Mouse (Mus musculus) hindbrain, postnatal 0 days (tissue): ENCODE data around the gene Pcsk5. TPM values are rescaled to one million over a fixed set of nuclear protein-coding genes. Genes with fewer than 3 reads are reported as not detected.
A peak's percentile ranks its signal among the peaks of the same experiment; 100 is the strongest.

Experiments used
- ATAC-seq: fragments of 200-750 bp; cut with Nextera tagmentation; 2 replicates; pipeline ENCODE4 v1.8.0; 2017; ENCODE audit warnings: mild to moderate bottlenecking, moderate TSS enrichment, moderate library complexity
- DNase-seq: peaks from one replicate; pipeline ENCODE4 v3.0.0-alpha.2; 2015; ENCODE audit warnings: low spot score
- H3K27ac ChIP-seq: fragments of 300-500 bp; sonication (generic); 2 replicates; pipeline ENCODE4 v1.5.1; 2014; ENCODE audit warnings: mild to moderate bottlenecking
- H3K27me3 ChIP-seq: fragments of 300-500 bp; sonication (generic); 2 replicates; pipeline ENCODE4 v1.6.1; 2014; ENCODE audit warnings: low read length, mixed read lengths; ENCODE audit not compliant: insufficient read depth
- H3K36me3 ChIP-seq: fragments of 300-500 bp; sonication (generic); 2 replicates; pipeline ENCODE4 v1.6.1; 2014; ENCODE audit warnings: low read length, mixed read lengths; ENCODE audit not compliant: insufficient read depth
- H3K4me1 ChIP-seq: fragments of 300-500 bp; sonication (generic); 2 replicates; pipeline ENCODE4 v1.6.1; 2014; ENCODE audit warnings: antibody characterized with exemption, low read length, mixed read lengths; ENCODE audit not compliant: insufficient read depth
- H3K4me2 ChIP-seq: fragments of 300-500 bp; sonication (generic); 2 replicates; pipeline ENCODE4 v1.6.1; 2014; ENCODE audit warnings: low read depth, mild to moderate bottlenecking, low read length, moderate library complexity, mixed read lengths
- H3K4me3 ChIP-seq: fragments of 300-500 bp; sonication (generic); 2 replicates; pipeline ENCODE4 v1.5.1; 2014; ENCODE audit warnings: low read length
- H3K9ac ChIP-seq: fragments of 300-500 bp; sonication (generic); replicated peaks from 2 replicates; pipeline ENCODE4 v1.6.1; 2014; ENCODE audit warnings: mild to moderate bottlenecking, low read length, moderate library complexity, mixed read lengths
- H3K9me3 ChIP-seq: fragments of 300-500 bp; sonication (generic); 2 replicates; pipeline ENCODE4 v1.6.1; 2016; ENCODE audit warnings: low read length, mixed read lengths
- CTCF ChIP-seq: IDR thresholded peaks from 2 replicates; pipeline ENCODE4 v1.5.1; 2016; ENCODE audit warnings: antibody characterized with exemption, control low read depth, low read depth
- WGBS: fragments of 180-500 bp; shearing (Covaris S2); extraction: QIAGEN DNeasy Blood & Tissue Kit; methylation state at CpG from one replicate; pipeline ENCODE4 v1.1.7; 2014; 5-methylcytosine and 5-hydroxymethylcytosine counted together
- polyA plus RNA-seq: library from polyadenylated mRNA; unstranded; fragments of >200 nt; fragmentation: Nextera tagmentation; extraction: Ambion mirVana; gene quantifications from 2 replicates; pipeline ENCODE4 v1.2.1, GENCODE M21; 2015
- total RNA-seq: library from RNA; depleted of rRNA; stranded (reverse); fragments of >200 nt; gene quantifications from 2 replicates; pipeline ENCODE4 v1.2.3, GENCODE M21; 2014

The Pcsk5 gene
- total and polyA plus RNA-seq, 2 experiments from 2014 or later, result 12.4 to 16.2 TPM

GRCm38 (mm10) chr19:17834894-17835293 is 2.5 kb downstream of the Pcsk5 start:
- H3K9ac ChIP-seq, result no peak overlapping the region
- H3K4me1 ChIP-seq, result no peaks in the 10 kb centered on the region; the same call in none of the 2 replicates
- ATAC-seq, result no peak
- DNase-seq, result no peak
- no peaks in the 10 kb centered on the region for H3K36me3 ChIP-seq
- no peaks in the 10 kb centered on the region; the same call in 1 of the 2 replicates for H3K27me3 ChIP-seq
- peak overlapping the region; percentile 75 for H3K4me3 ChIP-seq
- no peaks in the 10 kb centered on the region for H3K9me3 ChIP-seq
- TF ChIP-seq CTCF, result no peak
- H3K4me2 ChIP-seq, result peak overlapping the region; percentile 93
- H3K27ac ChIP-seq, result no peak overlapping the region

GRCm38 (mm10) chr19:17831376-17831775 is 6.1 kb downstream of the Pcsk5 start:
- H3K4me1 ChIP-seq, result no peaks in the 10 kb centered on the region; the same call in none of the 2 replicates
- no peak overlapping the region for H3K4me3 ChIP-seq
- no peaks in the 10 kb centered on the region for H3K36me3 ChIP-seq
- no peaks in the 10 kb centered on the region for H3K9me3 ChIP-seq
- WGBS, result 79% methylated on average over 2 of the region's 2 CpGs
- DNase-seq, result no peak
- H3K9ac ChIP-seq, result no peak overlapping the region
- no peak for TF ChIP-seq CTCF
- H3K27ac ChIP-seq, result no peak overlapping the region
- no peak overlapping the region for H3K4me2 ChIP-seq
- no peaks in the 10 kb centered on the region; the same call in 1 of the 2 replicates for H3K27me3 ChIP-seq
- ATAC-seq, result no peak

GRCm38 (mm10) chr19:17828414-17828813 is 9.0 kb downstream of the Pcsk5 start:
- no peaks in the 10 kb centered on the region for H3K36me3 ChIP-seq
- H3K9me3 ChIP-seq, result no peaks in the 10 kb centered on the region
- ATAC-seq, result no peak
- H3K27ac ChIP-seq, result no peak overlapping the region
- H3K4me2 ChIP-seq, result no peak overlapping the region
- no peak for DNase-seq
- no peak for TF ChIP-seq CTCF
- no peaks in the 10 kb centered on the region for H3K27me3 ChIP-seq
- H3K9ac ChIP-seq, result no peak overlapping the region
- H3K4me3 ChIP-seq, result no peak overlapping the region
- no peaks in the 10 kb centered on the region; the same call in 1 of the 2 replicates for H3K4me1 ChIP-seq
- 86% methylated on average over 8 of the region's 8 CpGs for WGBS

- Histone ChIP-seq H3K9me3 (no peaks in the 10 kb centered on the region), H3K9ac (no peak overlapping the region), H3K27ac (no peak overlapping the region), H3K4me2 (no peak overlapping the region), H3K4me3 (no peak overlapping the region), H3K27me3 (no peaks in the 10 kb centered on the region), H3K4me1 (no peaks in the 10 kb centered on the region; the same call in 1 of the 2 replicates), H3K36me3 (no peaks in the 10 kb centered on the region)
- ATAC-seq (no peak), DNase-seq (no peak)
- TF ChIP-seq CTCF, result no peak
- 75% methylated on average over 3 of the region's 3 CpGs for WGBS
Observed at GRCm38 (mm10) chr19:17826694-17827093, 10.7 kb downstream of the Pcsk5 start.

GRCm38 (mm10) chr19:17820046-17820445 is 17.4 kb downstream of the Pcsk5 start:
- H3K36me3 ChIP-seq, result no peaks in the 10 kb centered on the region
- no peak overlapping the region for H3K4me3 ChIP-seq
- peak; percentile 19 for DNase-seq
- no peaks in the 10 kb centered on the region for H3K9me3 ChIP-seq
- H3K27me3 ChIP-seq, result no peaks in the 10 kb centered on the region
- no peak for ATAC-seq
- H3K4me1 ChIP-seq, result no peaks in the 10 kb centered on the region
- H3K27ac ChIP-seq, result no peak overlapping the region
- no peak overlapping the region for H3K9ac ChIP-seq
- 81% methylated on average over 2 of the region's 2 CpGs for WGBS
- H3K4me2 ChIP-seq, result no peak overlapping the region
- no peak for TF ChIP-seq CTCF

- Histone ChIP-seq H3K9me3 (no peaks in the 10 kb centered on the region), H3K4me3 (no peak overlapping the region), H3K36me3 (no peaks in the 10 kb centered on the region), H3K27me3 (no peaks in the 10 kb centered on the region), H3K4me1 (no peaks in the 10 kb centered on the region), H3K9ac (no peak overlapping the region), H3K4me2 (no peak overlapping the region), H3K27ac (no peak overlapping the region)
- WGBS, result 47% methylated on average over 5 of the region's 5 CpGs
- no peak for TF ChIP-seq CTCF
- ATAC-seq, result no peak
- DNase-seq, result peak; percentile 8
Observed at GRCm38 (mm10) chr19:17819081-17819480, 18.4 kb downstream of the Pcsk5 start.

GRCm38 (mm10) chr19:17815062-17815461 is 22.4 kb downstream of the Pcsk5 start:
- ATAC-seq (no peak), DNase-seq (no peak)
- H3K9ac ChIP-seq, result no peak overlapping the region
- no peak overlapping the region for H3K27ac ChIP-seq
- no peaks in the 10 kb centered on the region for H3K27me3 ChIP-seq
- H3K36me3 ChIP-seq, result no peaks in the 10 kb centered on the region
- WGBS, result 91% methylated on average over 3 of the region's 3 CpGs
- H3K4me2 ChIP-seq, result no peak overlapping the region
- no peaks in the 10 kb centered on the region for H3K9me3 ChIP-seq
- no peaks in the 10 kb centered on the region for H3K4me1 ChIP-seq
- no peak overlapping the region for H3K4me3 ChIP-seq
- no peak for TF ChIP-seq CTCF
